Mouse (Mus musculus) heart, embryonic 14.5 days (tissue): ENCODE results near the gene Zfp36. TPM values are rescaled to one million over a fixed set of nuclear protein-coding genes. Genes with fewer than 3 reads are reported as not detected.

Experiments used
- ATAC-seq: fragments of 200-750 bp; cut with Nextera tagmentation; 2 replicates; pipeline ENCODE4 v1.8.0; 2017; ENCODE audit warnings: low read depth, moderate TSS enrichment; ENCODE audit not compliant: insufficient number of reproducible peaks, insufficient read depth, low FRiP score
- H3K27ac ChIP-seq, 2 experiments: fragments of 200-500 bp in 1 of 2; fragments of 300-500 bp in 1 of 2; sonication (generic) in 1 of 2; replicated peaks in 1 of 2; 2 replicates each; pipeline ENCODE4 v1.5.1; 2012 to 2014; ENCODE audit warnings: low read depth in 2 of 2, low read length in 2 of 2, control low read depth in 1 of 2, mild to moderate bottlenecking in 1 of 2, mixed read lengths in 1 of 2; ENCODE audit not compliant: control insufficient read depth in 1 of 2, insufficient read depth in 1 of 2
- H3K27me3 ChIP-seq: fragments of 300-500 bp; sonication (generic); 2 replicates; pipeline ENCODE4 v1.6.1; 2014; ENCODE audit warnings: mild to moderate bottlenecking, low read length, control low read depth; ENCODE audit not compliant: control insufficient read depth, insufficient read depth
- H3K36me3 ChIP-seq: fragments of 300-500 bp; sonication (generic); 2 replicates; pipeline ENCODE4 v1.6.1; 2014; ENCODE audit warnings: mild to moderate bottlenecking, control low read depth, low read length, mixed read lengths; ENCODE audit not compliant: control insufficient read depth, insufficient read depth
- H3K4me1 ChIP-seq, 2 experiments: fragments of 200-500 bp in 1 of 2; fragments of 300-500 bp in 1 of 2; sonication (generic) in 1 of 2; 2 replicates each; pipeline ENCODE4 v1.6.1; 2012 to 2014; ENCODE audit warnings: low read length in 2 of 2, control low read depth in 1 of 2, mixed read lengths in 1 of 2; ENCODE audit not compliant: control insufficient read depth in 2 of 2, insufficient read depth in 2 of 2
- H3K4me2 ChIP-seq: fragments of 300-500 bp; sonication (generic); 2 replicates; pipeline ENCODE4 v1.6.1; 2014; ENCODE audit warnings: mild to moderate bottlenecking, low read length
- H3K4me3 ChIP-seq, 2 experiments: fragments of 200-500 bp in 1 of 2; fragments of 300-500 bp in 1 of 2; sonication (generic) in 1 of 2; 2 replicates each; pipeline ENCODE4 v1.5.1; 2012 to 2014; ENCODE audit warnings: low read length in 2 of 2, mild to moderate bottlenecking in 2 of 2, control low read depth in 1 of 2, low read depth in 1 of 2, moderate library complexity in 1 of 2; ENCODE audit not compliant: control insufficient read depth in 1 of 2, insufficient read depth in 1 of 2
- H3K9ac ChIP-seq: fragments of 300-500 bp; sonication (generic); 2 replicates; pipeline ENCODE4 v1.6.1; 2014; ENCODE audit warnings: mild to moderate bottlenecking, low read length
- H3K9me3 ChIP-seq: fragments of 300-500 bp; sonication (generic); 2 replicates; pipeline ENCODE4 v1.6.1; 2016; ENCODE audit warnings: low read length, control low read depth; ENCODE audit not compliant: control insufficient read depth
- WGBS: fragments of 180-500 bp; shearing (Covaris S2); extraction: QIAGEN DNeasy Blood & Tissue Kit; methylation state at CpG from one replicate; pipeline ENCODE4 v1.1.7; 2014; 5-methylcytosine and 5-hydroxymethylcytosine counted together
- polyA plus RNA-seq: library from polyadenylated mRNA; unstranded; fragments of >200 nt; fragmentation: Nextera tagmentation; extraction: Ambion mirVana; gene quantifications from 2 replicates; pipeline ENCODE4 v1.2.1, GENCODE M21; 2014

Zfp36 gene
- polyA plus RNA-seq, 1 experiment from 2014 or later, result 12.2 TPM

- H3K4me1 ChIP-seq, result peaks cover 33 to 43% of the 10 kb centered on the region in 2 experiments
- H3K36me3 ChIP-seq, result peaks cover 31% of the 10 kb centered on the region
- under 1% methylated on average over 9 of the region's 9 CpGs for WGBS
- H3K27ac ChIP-seq, result peak overlapping the region; percentile 89
- H3K9me3 ChIP-seq, result no peaks in the 10 kb centered on the region
- H3K4me3 ChIP-seq, result peak overlapping the region; percentile 55 to 73
- no peak; the same call in 1 of the 2 replicates for ATAC-seq
- peak overlapping the region; percentile 67 for H3K4me2 ChIP-seq
- H3K9ac ChIP-seq, result peak overlapping the region; percentile 75
- H3K27me3 ChIP-seq, result no peaks in the 10 kb centered on the region
These were observed 6.9 kb downstream of the Zfp36 start for GRCm38 (mm10) chr7:28373131-28373581.

- peak within 1 kb of the TSS; percentile 95 for H3K4me2 ChIP-seq
- ATAC-seq, result peak; percentile 83
- peak within 1 kb of the TSS; percentile 93 for H3K9ac ChIP-seq
- no peaks in the 10 kb centered on the region for H3K9me3 ChIP-seq
- WGBS, result under 1% methylated on average over 66 of the region's 66 CpGs
- peak within 1 kb of the TSS; percentile 89 for H3K27ac ChIP-seq
- H3K27me3 ChIP-seq, result no peaks in the 10 kb centered on the region
- peaks cover 33% of the 10 kb centered on the region for H3K36me3 ChIP-seq
- H3K4me3 ChIP-seq, result peak within 1 kb of the TSS; percentile 73 to 77
- H3K4me1 ChIP-seq, result peaks cover 28 to 36% of the 10 kb centered on the region in 2 experiments
These were observed 7.6 kb downstream of the Zfp36 start, which contains the start of gene Plekhg2 for GRCm38 (mm10) chr7:28372251-28373108. Gene Plekhg2 (minus strand): TSS chr7:28372599.

DNA sequence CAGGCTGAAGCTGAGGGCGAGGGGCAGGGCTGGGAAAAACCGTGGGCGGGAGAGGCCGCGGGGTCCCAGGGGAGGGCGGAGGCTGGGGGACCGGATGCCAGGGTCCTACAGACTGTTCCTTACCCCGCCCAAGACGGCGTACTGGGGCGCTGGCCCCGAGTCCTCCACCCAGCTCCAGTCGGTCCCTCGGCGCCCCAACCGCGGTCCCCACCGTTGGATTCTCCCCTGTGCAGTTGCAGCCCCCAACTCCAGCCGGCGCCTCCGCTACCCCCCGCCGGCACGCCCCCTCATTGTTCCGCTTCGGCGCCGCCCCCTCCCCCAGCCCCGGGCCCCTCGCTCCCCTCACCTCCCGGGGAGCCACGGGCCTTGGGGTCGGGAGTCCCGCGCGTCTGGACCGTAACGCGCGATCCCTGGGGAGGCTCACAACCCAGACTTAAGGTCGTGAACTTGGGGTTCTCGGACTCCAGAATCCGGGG, 8.5 kb downstream of the Zfp36 start:
- Histone ChIP-seq H3K9ac (peak overlapping the region; percentile 93), H3K27ac (peak overlapping the region; percentile 86 to 89), H3K27me3 (no peaks in the 10 kb centered on the region), H3K4me1 (peaks cover 21 to 27% of the 10 kb centered on the region in 2 experiments), H3K36me3 (peaks cover 36% of the 10 kb centered on the region), H3K4me2 (peak overlapping the region; percentile 95), H3K4me3 (peak overlapping the region; percentile 73 to 77), H3K9me3 (no peaks in the 10 kb centered on the region)
- ATAC-seq, result 0 out of 2 replicates have a peak, but pooled peaks have one; percentile 1
- WGBS, result under 1% methylated on average over 36 of the region's 43 CpGs

DNA sequence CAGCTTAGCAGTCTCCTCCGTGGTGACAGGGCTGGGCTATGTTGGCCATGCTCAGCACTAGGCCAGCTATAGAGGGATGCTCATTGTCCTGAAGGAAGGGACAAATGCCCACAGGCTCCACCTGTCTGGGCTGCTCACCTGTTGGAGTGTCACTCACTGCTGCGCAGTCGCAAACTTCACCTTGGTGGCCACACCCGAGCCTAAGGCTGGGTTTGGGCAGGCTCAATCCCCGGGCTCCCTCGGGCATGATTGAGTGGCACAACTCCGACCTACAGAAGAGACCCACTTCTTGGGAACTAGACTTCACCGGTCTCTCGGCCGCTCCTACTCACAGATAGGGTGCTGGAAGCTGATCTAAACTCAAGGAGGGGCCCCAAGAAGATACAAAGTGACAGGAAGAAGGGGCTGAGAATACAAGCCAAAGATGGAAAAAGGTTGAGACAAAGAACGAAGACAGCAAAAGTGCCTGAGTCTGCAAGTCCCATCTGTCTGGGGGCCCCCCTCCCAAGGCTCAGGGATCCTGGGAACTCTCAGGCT, 9.0 kb downstream of the Zfp36 start:
- H3K27me3 ChIP-seq, result no peaks in the 10 kb centered on the region
- peaks cover 42% of the 10 kb centered on the region for H3K36me3 ChIP-seq
- H3K27ac ChIP-seq, result peak overlapping the region; percentile 49 to 89; a peak in 3 of 4 replicates
- H3K9ac ChIP-seq, result peak overlapping the region; percentile 93
- no peaks in the 10 kb centered on the region for H3K9me3 ChIP-seq
- H3K4me2 ChIP-seq, result peak overlapping the region; percentile 95
- no peak for ATAC-seq
- 9% methylated on average over 11 of the region's 11 CpGs for WGBS
- peak overlapping the region; percentile 73 to 77 for H3K4me3 ChIP-seq
- peaks cover 18 to 22% of the 10 kb centered on the region in 2 experiments for H3K4me1 ChIP-seq

DNA sequence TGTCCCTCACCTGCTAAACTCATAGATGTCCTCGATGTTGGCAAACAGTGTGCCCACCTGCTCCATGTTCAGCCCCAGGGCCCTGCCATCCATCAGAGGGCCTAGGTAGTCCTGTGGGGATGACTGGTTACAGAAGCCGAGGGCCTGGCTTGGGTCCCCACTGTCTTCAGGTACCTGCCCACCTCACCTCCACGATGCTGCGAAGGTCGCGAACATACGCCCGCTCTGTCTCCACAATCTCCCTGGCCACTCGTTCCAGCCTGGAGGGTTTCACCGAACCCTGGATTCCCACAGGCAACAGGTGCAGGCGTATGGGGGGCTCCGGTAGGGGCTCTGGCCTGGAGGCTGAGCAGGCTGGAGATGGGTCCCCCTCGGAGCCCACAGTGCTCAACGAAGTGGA, 10.0 kb downstream of the Zfp36 start:
- peak overlapping the region; percentile 93; the same call in 1 of the 2 replicates for H3K9ac ChIP-seq
- no peaks in the 10 kb centered on the region for H3K9me3 ChIP-seq
- no peaks in the 10 kb centered on the region for H3K27me3 ChIP-seq
- no peak overlapping the region for H3K27ac ChIP-seq
- no peak for ATAC-seq
- H3K36me3 ChIP-seq, result peaks cover 51% of the 10 kb centered on the region
- peak overlapping the region; percentile 73 to 77; a peak in 2 of 4 replicates for H3K4me3 ChIP-seq
- peak overlapping the region; percentile 95 for H3K4me2 ChIP-seq
- H3K4me1 ChIP-seq, result peaks cover 13 to 18% of the 10 kb centered on the region in 2 experiments
- WGBS, result 88% methylated on average over 14 of the region's 14 CpGs

- H3K9ac ChIP-seq, result no peak overlapping the region
- no peak overlapping the region for H3K27ac ChIP-seq
- H3K9me3 ChIP-seq, result no peaks in the 10 kb centered on the region
- no peak overlapping the region for H3K4me3 ChIP-seq
- peaks cover 13 to 14% of the 10 kb centered on the region in 2 experiments for H3K4me1 ChIP-seq
- no peak overlapping the region for H3K4me2 ChIP-seq
- WGBS, result 90% methylated on average over 16 of the region's 16 CpGs
- ATAC-seq, result no peak
- no peaks in the 10 kb centered on the region for H3K27me3 ChIP-seq
- H3K36me3 ChIP-seq, result peaks cover 68% of the 10 kb centered on the region
These were observed 11.7 kb downstream of the Zfp36 start for GRCm38 (mm10) chr7:28368276-28368920.

GRCm38 (mm10) chr7:28367663-28368275, 12.3 kb downstream of the Zfp36 start:
- H3K27ac ChIP-seq, result no peak overlapping the region
- H3K4me3 ChIP-seq, result no peak overlapping the region
- no peak overlapping the region for H3K4me2 ChIP-seq
- WGBS, result 87% methylated on average over 16 of the region's 16 CpGs
- H3K36me3 ChIP-seq, result peaks cover 74% of the 10 kb centered on the region
- no peaks in the 10 kb centered on the region for H3K9me3 ChIP-seq
- no peaks in the 10 kb centered on the region for H3K27me3 ChIP-seq
- peaks cover 13 to 14% of the 10 kb centered on the region in 2 experiments for H3K4me1 ChIP-seq
- H3K9ac ChIP-seq, result no peak overlapping the region
- ATAC-seq, result no peak
